Mouse (Mus musculus) ES-Bruce4 (cell line): ENCODE measurements around the gene Itih3. TPM values are rescaled to one million over a fixed set of nuclear protein-coding genes. Genes with fewer than 3 reads are reported as not detected.

Source experiments
- H3K27ac ChIP-seq: 2 replicates; pipeline ENCODE4 v1.5.1; 2012; ENCODE audit warnings: low read length, inconsistent platforms; ENCODE audit not compliant: insufficient read depth
- H3K27me3 ChIP-seq: 2 replicates; pipeline ENCODE4 v1.6.1; 2012; ENCODE audit warnings: mild to moderate bottlenecking, low read length, inconsistent platforms; ENCODE audit not compliant: control insufficient read depth, poor library complexity, insufficient read depth, severe bottlenecking
- H3K36me3 ChIP-seq: 2 replicates; pipeline ENCODE4 v1.6.1; 2012; ENCODE audit warnings: inconsistent platforms, mild to moderate bottlenecking, low read length, moderate library complexity; ENCODE audit not compliant: control insufficient read depth, poor library complexity, insufficient read depth, severe bottlenecking
- H3K4me1 ChIP-seq: one replicate; pipeline ENCODE4 v1.8.1; 2011; ENCODE audit warnings: low read length; ENCODE audit not compliant: control insufficient read depth, insufficient read depth
- H3K4me3 ChIP-seq: 2 replicates; pipeline ENCODE4 v1.5.1; 2011; ENCODE audit warnings: low read depth, mild to moderate bottlenecking, low read length
- H3K9ac ChIP-seq: 2 replicates; pipeline ENCODE4 v1.6.1; 2012; ENCODE audit warnings: low read depth, mild to moderate bottlenecking, inconsistent platforms; ENCODE audit not compliant: poor library complexity, severe bottlenecking
- H3K9me3 ChIP-seq: replicated peaks from 2 replicates; pipeline ENCODE4 v1.6.1; 2012; ENCODE audit warnings: mild to moderate bottlenecking, low read length, inconsistent platforms; ENCODE audit not compliant: control insufficient read depth, poor library complexity, insufficient read depth, severe bottlenecking
- CTCF ChIP-seq: IDR thresholded peaks from one replicate; pipeline ENCODE4 v1.8.1; 2011; ENCODE audit warnings: low read depth, low read length
- EP300 ChIP-seq: IDR thresholded peaks from 2 replicates; pipeline ENCODE4 v1.6.1; 2011; ENCODE audit warnings: low read depth, low read length; ENCODE audit not compliant: insufficient read depth
- POLR2A ChIP-seq: IDR thresholded peaks from one replicate; pipeline ENCODE4 v1.8.1; 2011; ENCODE audit warnings: low read length; ENCODE audit not compliant: insufficient read depth
- polyA plus RNA-seq: library from polyadenylated mRNA; stranded (reverse); fragments of >200 nt; gene quantifications from 2 replicates; pipeline ENCODE4 v1.2.4, GENCODE M21; 2011; ENCODE audit warnings: low read depth; ENCODE audit not compliant: missing spikeins, insufficient read depth, insufficient read length

The Itih3 gene
- polyA plus RNA-seq, 1 experiment: not detected

DNA sequence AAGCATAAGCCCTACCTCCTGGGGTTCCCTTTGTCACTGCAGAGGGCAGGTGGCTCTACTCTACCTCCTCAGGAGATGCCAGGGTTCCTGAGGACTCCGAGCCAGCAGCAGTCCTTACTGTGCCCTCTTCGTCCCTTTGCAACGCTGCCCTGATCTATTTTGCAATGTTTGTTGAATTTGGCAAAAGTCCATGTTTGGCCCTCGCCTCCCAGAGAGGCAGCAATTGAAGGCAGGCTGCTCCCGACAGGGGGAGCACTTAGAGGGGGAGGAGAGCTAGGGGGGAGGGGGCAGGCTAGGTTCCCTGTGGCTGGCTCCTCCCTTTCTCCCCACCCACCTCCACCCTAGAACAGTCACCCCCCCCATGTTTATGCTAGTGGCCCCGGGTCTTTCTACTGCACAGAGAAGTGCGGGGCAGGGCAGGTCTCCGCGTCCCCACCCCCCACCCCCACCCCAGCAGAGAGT lies 35.3 kb downstream of the Itih3 start:
- Histone ChIP-seq H3K36me3 (no peaks in the 10 kb centered on the region), H3K4me3 (no peak overlapping the region), H3K9me3 (no peaks in the 10 kb centered on the region), H3K27me3 (no peaks in the 10 kb centered on the region), H3K27ac (no peak overlapping the region), H3K9ac (no peak overlapping the region), H3K4me1 (peaks cover 2% of the 10 kb centered on the region)
- no peak for TF ChIP-seq EP300
- no peak for TF ChIP-seq POLR2A
- TF ChIP-seq CTCF: peak; percentile 53

DNA sequence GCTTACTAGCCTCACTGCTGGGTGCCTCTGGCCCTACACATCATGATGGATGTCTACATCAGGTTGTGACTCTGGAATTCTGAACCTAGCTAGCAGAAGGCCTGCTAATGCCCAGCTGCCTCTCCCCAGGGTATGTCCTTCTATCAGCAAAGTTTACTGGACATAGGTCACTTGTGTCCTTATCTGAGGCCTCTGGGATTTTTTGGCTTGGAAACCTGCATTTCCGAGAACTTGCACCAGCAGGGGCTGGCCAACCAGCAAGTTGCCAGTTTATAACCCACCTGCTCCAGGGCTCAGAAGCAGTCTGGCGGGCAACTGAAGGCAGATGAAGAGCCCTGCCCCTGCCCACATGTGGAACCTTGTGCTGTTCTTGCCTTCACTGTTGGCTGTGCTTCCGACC lies 37.4 kb downstream of the Itih3 start, which contains the start of gene Itih4:
Gene Itih4, plus strand, starts transcription at position 273 of the 400 bp plus-strand sequence.
- H3K4me3 ChIP-seq: no peak within 1 kb of the TSS
- TF ChIP-seq CTCF: no peak
- TF ChIP-seq EP300: no peak
- no peak for TF ChIP-seq POLR2A
- no peaks in the 10 kb centered on the region for H3K27me3 ChIP-seq
- H3K36me3 ChIP-seq: no peaks in the 10 kb centered on the region
- H3K9me3 ChIP-seq: no peaks in the 10 kb centered on the region
- H3K4me1 ChIP-seq: peaks cover 2% of the 10 kb centered on the region
- no peak within 1 kb of the TSS for H3K9ac ChIP-seq
- H3K27ac ChIP-seq: no peak within 1 kb of the TSS

DNA sequence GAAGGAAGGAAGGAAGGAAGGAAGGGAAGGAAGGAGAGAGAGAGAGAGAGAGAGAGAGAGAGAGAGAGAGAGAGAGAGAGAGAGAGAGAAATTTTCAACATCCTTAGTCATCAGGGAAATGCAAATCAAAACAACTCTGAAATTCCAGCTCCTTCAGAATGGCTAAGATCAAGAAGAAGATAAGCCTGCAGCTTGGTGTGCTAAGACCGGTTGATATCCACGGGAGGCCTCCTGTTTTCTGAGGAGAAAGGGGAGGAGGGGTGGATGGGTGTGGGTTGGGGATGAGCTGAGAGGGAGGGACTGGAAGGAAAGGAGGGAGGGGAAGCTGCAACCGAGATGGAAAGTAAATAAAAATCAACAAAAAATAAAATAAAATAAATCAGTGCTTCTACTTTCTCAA lies 38.3 kb downstream of the Itih3 start:
- Histone ChIP-seq H3K9ac (no peak overlapping the region), H3K27me3 (no peaks in the 10 kb centered on the region), H3K4me1 (peaks cover 2% of the 10 kb centered on the region), H3K27ac (no peak overlapping the region), H3K4me3 (no peak overlapping the region), H3K36me3 (no peaks in the 10 kb centered on the region), H3K9me3 (no peaks in the 10 kb centered on the region)
- no peak for TF ChIP-seq POLR2A
- no peak for TF ChIP-seq CTCF
- no peak for TF ChIP-seq EP300

DNA sequence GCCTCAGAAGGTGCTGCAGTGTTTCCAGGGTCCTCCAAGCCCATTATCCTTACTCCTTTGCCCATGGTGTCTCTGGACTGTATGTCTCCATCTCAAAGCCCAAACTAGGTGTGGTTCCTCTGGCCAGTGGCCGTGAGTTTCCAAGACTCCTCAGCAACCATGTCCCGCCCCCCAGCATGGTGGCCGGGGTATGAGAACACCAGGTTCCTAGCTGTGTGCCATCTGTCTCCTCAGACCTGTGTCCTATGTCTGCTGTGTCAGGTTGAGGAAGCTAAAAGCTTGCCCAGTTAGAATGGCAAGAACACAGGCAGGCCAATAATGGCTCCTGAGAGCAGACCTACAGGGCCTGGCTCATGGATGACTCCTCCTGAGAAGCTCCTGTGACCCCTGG lies 41.8 kb downstream of the Itih3 start:
- H3K27me3 ChIP-seq: no peaks in the 10 kb centered on the region
- no peaks in the 10 kb centered on the region for H3K36me3 ChIP-seq
- no peaks in the 10 kb centered on the region for H3K9me3 ChIP-seq
- H3K27ac ChIP-seq: no peak overlapping the region
- no peak for TF ChIP-seq POLR2A
- TF ChIP-seq CTCF: peak; percentile 4
- no peak for TF ChIP-seq EP300
- H3K4me3 ChIP-seq: no peak overlapping the region
- H3K9ac ChIP-seq: no peak overlapping the region
- H3K4me1 ChIP-seq: peaks cover 2% of the 10 kb centered on the region

DNA sequence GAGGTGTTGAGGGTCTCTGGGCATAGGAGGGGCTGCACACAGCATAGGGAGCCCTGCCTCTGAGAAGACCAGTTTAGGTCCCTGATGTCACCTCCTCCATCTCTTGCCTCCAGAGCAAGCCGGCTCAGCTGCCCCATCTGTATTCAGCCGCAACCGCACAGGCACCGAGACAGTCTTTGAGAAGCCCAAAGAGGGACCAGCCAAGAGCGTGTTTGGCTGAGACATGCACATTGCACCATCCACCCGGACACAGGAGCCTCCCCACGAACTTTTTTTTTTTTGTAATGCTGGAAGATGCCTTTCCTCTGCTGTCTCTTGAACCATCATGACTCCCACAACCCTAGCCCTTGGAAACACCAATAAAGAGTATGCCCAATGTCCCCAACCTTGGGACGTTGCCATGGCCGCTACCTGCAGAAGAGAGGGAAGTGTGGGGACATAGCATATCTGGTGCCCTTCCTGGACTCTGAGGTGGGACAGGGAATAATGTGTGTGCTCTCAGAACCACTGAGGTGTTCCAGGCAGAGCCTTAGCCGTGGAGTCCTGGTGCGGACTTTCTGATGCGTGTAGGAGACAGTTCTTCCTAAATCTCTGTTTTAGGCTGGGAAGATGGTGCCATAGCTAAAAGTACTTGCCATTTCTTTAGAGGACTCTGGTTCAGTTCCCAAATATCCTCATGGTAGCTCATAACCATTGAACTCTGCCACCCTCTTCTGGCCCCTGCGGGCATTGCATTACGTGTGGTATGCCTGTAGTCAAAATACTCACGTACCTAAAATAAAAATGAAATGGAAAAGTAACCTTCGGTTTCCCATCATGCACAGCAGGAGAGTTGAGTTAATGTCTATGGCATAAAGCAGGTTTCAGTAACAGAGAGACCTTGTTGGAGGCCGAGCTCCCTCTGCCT lies 42.5 kb downstream of the Itih3 start:
- no peaks in the 10 kb centered on the region for H3K27me3 ChIP-seq
- TF ChIP-seq CTCF: no peak
- TF ChIP-seq POLR2A: no peak
- no peak for TF ChIP-seq EP300
- H3K36me3 ChIP-seq: no peaks in the 10 kb centered on the region
- no peak overlapping the region for H3K9ac ChIP-seq
- no peak overlapping the region for H3K4me3 ChIP-seq
- peaks cover 2% of the 10 kb centered on the region for H3K4me1 ChIP-seq
- no peak overlapping the region for H3K27ac ChIP-seq
- H3K9me3 ChIP-seq: no peaks in the 10 kb centered on the region

DNA sequence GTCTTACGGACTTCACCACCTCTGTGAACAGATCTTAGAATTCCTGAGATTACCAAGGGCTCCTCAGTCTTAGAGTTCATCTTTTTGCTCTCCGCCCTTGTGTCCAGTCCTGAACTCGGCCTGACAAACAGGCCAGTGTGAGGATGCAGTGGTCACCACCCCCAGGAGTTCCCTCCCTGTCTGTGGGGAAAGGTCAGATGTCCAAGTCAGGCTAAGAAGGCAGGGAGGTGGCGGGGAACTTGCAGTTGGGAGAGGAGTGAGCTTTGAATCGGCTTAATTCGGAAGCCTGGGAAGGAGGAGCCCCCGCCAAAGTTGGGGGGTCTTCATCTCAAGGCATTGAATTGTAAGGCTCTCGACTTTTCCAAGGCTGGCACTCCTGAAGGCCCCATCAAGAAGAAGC lies 43.3 kb downstream of the Itih3 start:
- TF ChIP-seq CTCF (no peak), EP300 (no peak), POLR2A (no peak)

More for the DNA sequence above, 43.3 kb downstream of the Itih3 start:
- H3K9ac ChIP-seq: no peak overlapping the region
- no peaks in the 10 kb centered on the region for H3K9me3 ChIP-seq
- no peaks in the 10 kb centered on the region for H3K27me3 ChIP-seq
- no peak overlapping the region for H3K27ac ChIP-seq
- no peaks in the 10 kb centered on the region for H3K36me3 ChIP-seq
- no peak overlapping the region for H3K4me3 ChIP-seq
- peaks cover 2% of the 10 kb centered on the region for H3K4me1 ChIP-seq
